Mouse (Mus musculus): ENCODE data around the gene Ier5l. TPM values are rescaled to one million over a fixed set of nuclear protein-coding genes. Genes with fewer than 3 reads are reported as not detected.

Gene Ier5l
- total RNA-seq (2017), result 0.29 to 1.8 TPM (median 1.7 TPM) in 3 replicates

GRCm38 (mm10) chr2:30474039-30474438 lies at the start of gene Ier5l:
Ier5l (minus strand) TSS chr2:30474219.
- ATAC-seq (replicated peaks; ENCODE audit: insufficient number of reproducible peaks, low FRiP score, low TSS enrichment, poor library complexity, severe bottlenecking), result peak; percentile 60

DNA sequence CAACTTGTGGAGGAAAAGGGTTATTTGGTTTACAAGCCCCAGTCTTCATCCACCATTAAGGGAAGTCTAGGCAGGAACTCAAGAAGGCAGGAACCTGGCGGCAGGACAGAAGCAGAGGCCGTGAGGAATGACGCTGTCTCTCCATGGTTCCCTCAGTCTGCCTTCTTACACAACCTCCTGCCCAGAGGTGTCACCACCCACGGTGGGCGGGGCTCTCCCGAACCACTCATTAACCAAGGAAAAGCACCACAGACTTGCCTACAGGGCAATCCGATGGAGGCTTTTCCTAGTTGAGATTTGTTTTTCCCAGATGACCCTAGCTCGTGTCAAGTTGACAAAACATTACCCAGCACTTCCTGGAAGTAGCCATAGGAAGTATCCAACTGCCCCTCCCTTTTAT lies 49.7 kb upstream of the Ier5l start:
- ATAC-seq (replicated peaks; ENCODE audit: insufficient number of reproducible peaks, low FRiP score, low TSS enrichment, poor library complexity, severe bottlenecking), result no peak

- no peak for ATAC-seq (replicated peaks; ENCODE audit: insufficient number of reproducible peaks, low FRiP score, low TSS enrichment, poor library complexity, severe bottlenecking)
These were observed 36.8 kb upstream of the Ier5l start for GRCm38 (mm10) chr2:30510711-30511380.

GRCm38 (mm10) chr2:30507138-30507727 lies 33.2 kb upstream of the Ier5l start:
- ATAC-seq (replicated peaks; ENCODE audit: insufficient number of reproducible peaks, low FRiP score, low TSS enrichment, poor library complexity, severe bottlenecking), result no peak

DNA sequence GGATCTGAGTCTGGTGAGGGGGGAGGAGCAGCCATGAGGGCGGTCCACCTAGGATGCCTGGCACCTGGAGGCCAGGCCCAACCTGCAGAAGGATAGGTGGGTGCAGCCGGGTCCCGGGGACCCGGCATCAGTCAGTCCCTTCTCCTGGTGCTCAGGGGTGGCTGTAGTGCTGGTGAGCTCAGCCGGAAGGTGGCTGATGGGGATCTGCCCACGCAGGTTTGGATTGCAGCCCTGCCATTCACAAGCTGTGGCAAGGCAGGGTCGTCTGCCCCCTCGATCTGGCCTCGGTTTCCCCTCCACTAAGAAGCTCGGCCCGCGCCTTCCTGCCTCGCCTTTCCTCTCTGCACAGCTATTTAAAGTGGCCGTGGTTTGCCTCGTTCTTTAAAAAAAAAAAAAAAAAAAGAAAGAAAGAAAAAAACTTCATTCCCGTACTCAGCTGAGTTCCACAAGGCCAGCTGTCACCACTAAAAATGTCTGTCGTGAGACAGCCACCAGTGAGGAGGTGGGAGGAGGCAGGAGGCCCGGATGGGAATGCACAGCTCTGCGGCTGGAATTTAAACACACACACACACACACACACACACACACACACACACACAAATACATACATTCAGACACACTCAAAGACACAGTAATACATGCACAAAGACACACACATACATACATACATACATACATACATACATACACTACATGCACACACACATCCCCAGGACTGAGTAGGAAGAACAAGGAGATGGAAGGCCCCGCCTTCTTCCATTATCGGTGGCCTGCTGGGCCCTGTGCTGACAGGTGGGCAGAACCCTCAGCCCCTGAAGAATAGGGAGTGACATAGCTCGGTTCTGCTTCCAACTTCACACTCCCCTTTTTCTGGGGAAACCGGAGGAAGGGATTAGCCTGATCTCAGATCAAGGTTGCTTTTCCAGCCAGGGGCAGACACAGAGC lies 29.9 kb upstream of the Ier5l start:
- no peak for ATAC-seq (replicated peaks; ENCODE audit: insufficient number of reproducible peaks, low FRiP score, low TSS enrichment, poor library complexity, severe bottlenecking)

GRCm38 (mm10) chr2:30501701-30502100 lies 27.7 kb upstream of the Ier5l start:
- ATAC-seq (replicated peaks; ENCODE audit: insufficient number of reproducible peaks, low FRiP score, low TSS enrichment, poor library complexity, severe bottlenecking), result no peak

- peak; percentile 76 for ATAC-seq (replicated peaks; ENCODE audit: insufficient number of reproducible peaks, low FRiP score, low TSS enrichment, poor library complexity, severe bottlenecking)
These were observed 22.2 kb upstream of the Ier5l start for GRCm38 (mm10) chr2:30495909-30496861.

GRCm38 (mm10) chr2:30495000-30495908 lies 21.2 kb upstream of the Ier5l start:
- ATAC-seq (replicated peaks; ENCODE audit: insufficient number of reproducible peaks, low FRiP score, low TSS enrichment, poor library complexity, severe bottlenecking), result no peak

- no peak for ATAC-seq (replicated peaks; ENCODE audit: insufficient number of reproducible peaks, low FRiP score, low TSS enrichment, poor library complexity, severe bottlenecking)
These were observed 16.4 kb upstream of the Ier5l start for GRCm38 (mm10) chr2:30490384-30490783.

DNA sequence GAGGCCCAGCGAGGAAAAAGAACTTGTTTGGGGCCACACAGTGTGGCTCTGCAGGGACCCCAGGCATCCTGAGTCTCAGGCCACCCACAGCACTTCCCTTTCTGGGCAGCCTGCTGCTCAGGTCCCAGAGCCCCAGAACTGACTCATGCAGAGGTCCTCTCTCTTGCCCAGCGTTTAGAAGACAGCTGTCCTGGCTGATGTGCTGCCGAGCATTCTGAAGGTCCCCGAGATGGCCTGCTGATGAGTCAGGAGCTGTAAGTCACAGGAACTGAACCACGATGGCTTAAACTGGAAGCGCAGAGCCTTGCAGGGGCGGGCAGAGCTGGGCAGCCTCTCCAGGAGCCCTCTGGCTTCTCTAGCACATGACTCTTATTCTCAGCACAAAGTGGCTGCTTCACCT lies 13.6 kb upstream of the Ier5l start:
- ATAC-seq (replicated peaks; ENCODE audit: insufficient number of reproducible peaks, low FRiP score, low TSS enrichment, poor library complexity, severe bottlenecking), result no peak

- ATAC-seq (replicated peaks; ENCODE audit: insufficient number of reproducible peaks, low FRiP score, low TSS enrichment, poor library complexity, severe bottlenecking), result no peak
These were observed 4.5 kb upstream of the Ier5l start for GRCm38 (mm10) chr2:30478526-30478925.

- ATAC-seq (replicated peaks; ENCODE audit: insufficient number of reproducible peaks, low FRiP score, low TSS enrichment, poor library complexity, severe bottlenecking), result no peak
These were observed 2.2 kb upstream of the Ier5l start for GRCm38 (mm10) chr2:30476241-30476640.

DNA sequence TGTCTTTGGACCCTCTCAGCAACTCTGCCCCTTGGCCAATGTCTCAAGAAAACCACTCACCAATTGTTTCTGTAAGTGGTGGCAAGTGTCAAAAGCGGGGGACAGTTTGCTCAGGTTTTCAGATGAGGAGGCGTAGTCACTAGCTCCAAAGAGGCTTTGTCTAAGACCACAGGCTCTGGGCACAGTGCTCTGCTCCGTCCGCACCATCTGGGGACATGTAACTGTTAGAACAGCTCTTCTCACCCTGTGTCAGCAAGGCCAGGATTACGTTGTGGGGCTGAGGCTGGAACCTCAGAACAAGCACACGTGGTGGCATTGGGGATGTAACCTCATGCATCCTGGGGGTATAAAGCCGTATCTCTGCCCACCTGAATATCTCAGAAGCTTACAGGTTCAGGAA lies 1.4 kb upstream of the Ier5l start:
- ATAC-seq (replicated peaks; ENCODE audit: insufficient number of reproducible peaks, low FRiP score, low TSS enrichment, poor library complexity, severe bottlenecking), result no peak

GRCm38 (mm10) chr2:30474776-30475175 lies 757 bp upstream of the Ier5l start:
- ATAC-seq (replicated peaks; ENCODE audit: insufficient number of reproducible peaks, low FRiP score, low TSS enrichment, poor library complexity, severe bottlenecking), result no peak

GRCm38 (mm10) chr2:30473431-30474031 lies 488 bp downstream of the Ier5l start:
- ATAC-seq (replicated peaks; ENCODE audit: insufficient number of reproducible peaks, low FRiP score, low TSS enrichment, poor library complexity, severe bottlenecking), result no peak

- no peak for ATAC-seq (replicated peaks; ENCODE audit: insufficient number of reproducible peaks, low FRiP score, low TSS enrichment, poor library complexity, severe bottlenecking)
These were observed 1.2 kb downstream of the Ier5l start for GRCm38 (mm10) chr2:30472731-30473351.

Measured in monocyte, adult 5-6 weeks (primary cell).